Mouse (Mus musculus): ENCODE measurements at regions not wholly inside any gene's neighbourhood (a gene's known extent, or its start where the extent isn't known, plus 50 kb on each side); places are given as distances from the start of the nearest gene placed in this dataset.

- no peak for TF ChIP-seq ZC3H11A (IDR thresholded peaks at IDR 0.05; ENCODE audit: low read depth, low read length)
- TF ChIP-seq MAZ (IDR thresholded peaks at IDR 0.05; ENCODE audit: low read depth, low read length), result no peak
- TF ChIP-seq MXI1 (IDR thresholded peaks at IDR 0.05; ENCODE audit: low read depth, low read length), result no peak
- no peak for TF ChIP-seq POLR2A (IDR thresholded peaks at IDR 0.05; ENCODE audit: low read depth, low read length)
- TF ChIP-seq CTCF (conservative IDR thresholded peaks at IDR 0.05 in 1 of 2, IDR thresholded peaks at IDR 0.05 in 1 of 2; ENCODE audit: low read depth in 2 of 2, low read length in 2 of 2), result peak; percentile 52 to 57; a peak in 3 of 4 replicates
- no peak for TF ChIP-seq USF2 (conservative IDR thresholded peaks at IDR 0.05; ENCODE audit: low read depth, low read length)
- TF ChIP-seq EP300 (IDR thresholded peaks at IDR 0.05; ENCODE audit: low read length), result no peak
- TF ChIP-seq ELF1 (IDR thresholded peaks at IDR 0.05; ENCODE audit: low read depth, low read length), result no peak
- TF ChIP-seq ETS1 (conservative IDR thresholded peaks at IDR 0.05; ENCODE audit: low read depth, low read length), result no peak
Observed at GRCm38 (mm10) chr19:6604702-6605101, 61.9 kb upstream of the Slc22a12 start.

All from CH12.LX (cell line).